Mouse (Mus musculus): Measurements from ENCODE around the gene Nlrp3.

Nlrp3 gene

DNA sequence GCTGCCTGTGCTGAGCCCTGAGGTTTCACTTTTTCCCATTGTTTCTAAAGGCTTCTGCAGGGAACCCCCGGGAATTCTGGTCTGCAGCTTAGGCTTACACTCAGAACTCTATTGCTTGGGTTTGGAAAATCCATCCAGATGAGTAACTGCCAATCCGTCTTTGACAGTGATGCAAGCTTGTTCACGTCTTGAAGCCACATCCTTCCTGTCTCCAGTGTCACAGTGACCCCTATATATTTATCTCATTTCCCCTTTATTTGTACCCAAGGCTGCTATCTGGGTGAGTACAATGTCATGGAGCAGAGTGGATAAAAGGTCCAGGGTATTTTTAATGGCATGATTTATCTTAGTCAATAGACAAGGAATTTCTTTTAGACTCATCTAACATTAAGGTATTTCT is at the start of gene Nlrp3:
Gene Nlrp3, plus strand, starts transcription at position 245 of the 400 bp plus-strand sequence.
- no peak for DNase-seq (ENCODE audit: low spot score in 2 of 2)

DNA sequence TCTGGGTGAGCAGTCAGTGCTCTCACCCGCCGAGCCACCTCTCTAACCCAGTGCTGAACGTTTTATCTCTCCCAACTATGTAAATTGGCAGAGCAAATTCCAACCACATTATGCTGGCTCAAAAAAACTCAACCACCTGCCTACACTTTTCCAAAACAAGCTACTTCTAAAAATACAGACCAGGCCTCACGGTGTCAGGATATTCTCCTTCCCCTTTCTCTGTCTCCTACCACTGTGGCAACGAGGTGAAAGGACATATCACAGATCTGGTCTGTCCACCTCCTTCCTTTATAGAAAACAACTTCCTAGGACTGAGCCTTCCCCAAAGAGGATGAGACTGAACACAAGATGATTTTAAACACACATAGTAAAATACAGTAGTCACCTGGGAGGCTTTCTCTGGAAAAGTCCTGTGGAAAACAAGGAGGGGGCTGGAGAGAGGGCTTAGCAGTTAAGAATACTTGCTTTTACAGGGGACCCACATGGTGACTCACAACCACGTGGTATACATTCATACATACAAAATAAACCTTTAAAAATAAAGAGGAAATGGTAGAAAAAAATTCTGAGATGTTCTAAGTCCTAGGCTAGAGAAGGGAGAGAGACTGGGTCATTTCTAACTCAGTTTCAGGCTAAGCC is 44.6 kb upstream of the Nlrp3 start:
- DNase-seq (ENCODE audit: low spot score in 2 of 2) = no peak

DNA sequence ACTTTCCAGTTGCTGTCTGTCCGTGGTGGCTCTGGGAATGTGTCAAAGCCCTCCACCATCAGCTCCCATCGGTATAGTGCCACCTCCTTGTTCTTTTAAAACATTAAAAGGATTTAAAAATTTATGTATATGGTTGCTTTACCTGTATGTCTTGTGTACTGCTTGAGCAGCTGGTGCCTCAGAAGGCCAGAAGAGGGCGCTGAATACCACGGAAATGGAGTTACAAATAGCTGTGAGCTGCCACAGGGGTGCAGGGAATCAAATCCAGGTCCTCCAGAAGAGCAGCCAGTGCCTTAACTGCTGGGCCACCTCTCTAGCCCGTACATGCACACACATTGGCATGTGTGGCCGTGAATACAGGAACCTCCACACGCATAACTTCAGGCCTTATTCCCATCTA is 43.6 kb upstream of the Nlrp3 start:
- DNase-seq (ENCODE audit: low spot score in 2 of 2) = no peak

DNA sequence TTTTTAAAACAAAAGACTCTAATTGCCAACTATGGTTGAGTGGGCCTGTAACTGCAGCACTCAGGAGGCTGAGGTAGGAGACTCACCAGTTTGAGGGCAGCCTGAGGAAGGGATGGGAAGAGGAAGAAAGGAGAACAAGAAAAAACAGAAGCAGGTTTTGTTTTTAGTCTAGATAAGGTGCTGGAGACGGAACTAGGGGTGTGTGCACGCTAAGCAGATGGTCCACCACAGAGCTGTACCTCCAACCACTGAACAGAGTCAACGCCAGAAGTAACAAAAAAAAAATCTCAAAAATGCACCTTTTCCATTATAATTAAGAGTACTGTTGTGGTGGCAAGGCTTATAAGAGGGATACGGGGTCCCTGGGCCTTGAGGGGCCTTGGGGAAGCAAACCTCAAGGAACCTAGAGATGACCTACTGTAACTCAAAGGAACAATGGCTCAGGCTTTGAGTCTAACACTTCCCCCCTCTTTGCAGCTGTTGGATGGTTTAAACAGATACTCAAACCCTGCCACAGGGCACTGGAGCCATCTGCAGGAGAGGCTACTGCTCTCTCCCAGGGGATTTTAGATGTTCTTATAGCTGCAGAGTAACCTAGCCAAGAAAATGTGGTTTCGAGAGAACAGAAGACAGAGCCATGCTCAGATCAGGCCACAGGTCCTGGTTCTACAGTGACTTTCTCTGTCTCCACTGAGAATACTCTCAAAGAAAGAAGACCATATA is 39.2 kb upstream of the Nlrp3 start:
- no peak for DNase-seq (ENCODE audit: low spot score in 2 of 2)

DNA sequence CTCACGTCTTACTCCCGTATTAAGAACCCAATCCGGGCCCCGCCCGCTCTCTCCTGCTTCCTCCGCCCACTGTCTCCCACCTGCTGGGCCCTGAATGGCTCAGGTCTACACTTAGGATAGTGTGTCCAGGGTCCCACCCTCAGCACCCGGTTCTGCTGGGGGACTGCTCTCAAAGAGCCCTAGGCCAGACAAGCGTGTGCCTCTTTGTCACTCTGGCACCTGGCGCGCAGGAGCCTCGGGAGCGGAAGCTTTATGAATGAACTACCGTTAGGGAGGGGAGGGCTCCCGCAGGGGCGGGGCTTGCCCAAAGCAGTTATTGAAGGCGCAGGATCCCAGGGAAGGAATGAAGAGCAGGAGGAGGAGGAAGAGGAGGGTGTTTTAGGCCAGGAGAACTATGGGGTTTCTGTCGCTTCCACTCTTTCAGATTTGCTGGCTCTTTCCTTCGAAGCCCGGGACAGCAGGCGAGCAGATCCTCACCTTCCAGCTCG is 36.0 kb upstream of the Nlrp3 start:
- DNase-seq (ENCODE audit: low spot score in 2 of 2) = peak; percentile 71 to 77

DNA sequence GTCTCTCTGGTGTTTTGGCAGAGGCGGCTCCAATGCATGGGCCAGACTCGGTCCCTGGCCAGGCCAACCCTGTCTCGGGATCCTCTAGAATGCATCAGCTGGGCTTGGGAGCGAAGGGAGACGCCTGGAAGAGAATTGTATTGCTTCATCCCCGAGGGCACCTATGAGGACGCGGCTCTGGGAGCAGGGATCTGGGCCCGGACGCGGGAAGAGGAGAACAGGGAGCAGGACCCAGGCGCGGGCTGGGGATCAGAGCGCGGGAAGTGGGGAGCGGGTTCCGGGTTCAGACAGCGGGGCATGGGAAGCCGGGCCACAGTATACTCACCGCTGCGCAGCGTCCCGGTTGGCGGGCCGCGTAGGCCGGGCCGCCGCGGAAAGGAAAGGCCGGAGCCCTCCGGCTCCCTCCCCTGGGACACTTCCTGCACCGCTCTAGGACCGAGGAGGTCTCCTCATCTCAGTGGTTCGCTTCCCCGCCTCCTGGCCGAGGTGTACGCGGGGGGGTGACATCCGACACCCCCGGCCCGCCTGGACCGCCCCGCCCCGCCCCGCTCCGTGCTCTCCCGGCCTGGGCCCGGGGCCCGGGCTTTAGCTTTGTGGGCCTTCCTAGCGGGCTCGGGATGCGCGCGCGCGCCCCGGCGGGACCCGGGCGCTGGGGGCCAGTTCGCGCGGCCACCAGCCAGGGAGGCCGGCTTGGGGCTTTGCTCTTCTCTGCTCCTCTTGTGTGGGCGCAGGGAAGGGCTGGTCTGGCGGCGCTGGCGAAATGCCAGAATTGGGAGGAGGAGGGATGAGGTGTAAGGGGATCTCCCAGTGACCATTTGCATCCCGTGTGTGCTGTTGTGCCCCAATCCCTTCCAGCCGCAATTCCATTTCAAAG is 35.3 kb upstream of the Nlrp3 start:
- DNase-seq (ENCODE audit: low spot score in 2 of 2) = peak; percentile 85 to 86

DNA sequence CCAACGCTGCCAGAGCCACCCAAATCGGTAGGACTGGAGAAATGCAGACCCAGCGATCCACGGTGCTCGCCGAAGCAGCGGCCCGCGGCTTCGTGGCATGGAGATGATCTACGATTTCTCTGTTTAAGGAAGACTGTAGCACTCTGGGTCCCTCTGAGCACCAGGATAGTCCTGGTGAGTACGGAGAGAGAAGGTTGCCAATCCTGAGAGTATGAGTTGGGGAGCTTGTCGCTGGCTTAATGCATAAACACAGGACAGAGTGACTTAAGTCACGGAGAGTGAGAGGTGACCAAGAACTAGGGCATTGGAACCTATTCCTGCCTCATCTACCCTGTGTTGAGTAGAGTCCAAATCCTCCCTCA is 34.7 kb upstream of the Nlrp3 start:
- no peak for DNase-seq (ENCODE audit: low spot score in 2 of 2)

DNA sequence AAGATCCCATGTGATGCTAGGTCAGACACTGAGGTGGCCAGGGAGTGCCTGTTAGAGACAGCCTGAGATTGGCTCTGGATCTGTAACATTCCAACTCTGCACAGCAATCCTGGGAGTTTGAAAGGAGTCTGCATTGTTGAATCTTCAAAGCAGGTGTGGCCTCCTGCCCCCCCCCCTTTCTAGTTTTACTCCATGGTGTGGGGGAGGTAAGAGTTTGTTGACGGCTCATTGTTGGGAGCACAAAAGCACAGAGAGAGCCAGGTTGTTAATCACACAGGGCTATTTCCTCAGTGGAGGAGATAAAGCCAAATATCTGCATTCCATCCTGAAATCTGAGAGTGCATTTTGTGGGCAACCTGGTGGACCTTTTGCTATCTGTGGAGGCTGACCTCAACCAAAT is 29.8 kb upstream of the Nlrp3 start:
- no peak for DNase-seq (ENCODE audit: low spot score in 2 of 2)

DNA sequence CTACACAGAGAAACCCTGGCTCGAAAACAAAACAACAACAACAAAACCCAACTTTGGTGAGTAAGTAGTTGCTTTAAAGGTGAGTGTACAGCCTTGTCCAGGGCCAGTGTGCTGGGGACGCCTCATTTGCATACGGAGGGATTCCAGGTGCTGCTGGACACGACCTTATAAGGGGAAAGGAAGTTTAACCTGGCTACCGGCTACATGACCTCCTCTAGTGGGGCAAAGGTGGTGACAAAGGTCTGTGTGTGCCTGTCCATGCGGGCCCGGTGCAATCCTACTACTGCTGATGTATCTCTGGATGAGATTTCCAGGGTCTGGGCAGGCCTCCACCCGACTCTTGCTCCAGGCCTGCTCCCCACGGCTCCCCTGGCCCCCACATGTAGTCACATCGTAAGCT is 28.6 kb upstream of the Nlrp3 start:
- DNase-seq (ENCODE audit: low spot score in 2 of 2) = no peak

DNA sequence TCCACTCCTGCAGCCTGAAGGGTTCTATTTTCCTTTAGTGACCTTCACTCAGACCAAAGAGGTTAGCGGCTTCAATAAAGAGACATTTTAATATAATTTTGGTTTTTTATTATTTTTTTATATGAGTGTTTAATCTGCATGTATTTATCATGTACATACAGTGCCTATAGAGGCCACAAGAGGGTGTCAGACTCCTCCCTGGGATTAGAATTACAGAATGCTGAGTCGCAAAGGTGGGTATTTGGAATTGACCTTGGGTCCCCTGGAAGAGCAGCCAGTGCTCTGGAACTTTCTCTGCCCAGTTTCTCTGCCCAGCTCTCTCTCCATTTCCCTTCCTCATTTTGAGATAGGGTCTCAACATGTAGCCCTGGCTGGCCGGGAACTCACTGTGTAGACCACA is 27.8 kb upstream of the Nlrp3 start:
- no peak for DNase-seq (ENCODE audit: low spot score in 2 of 2)

DNA sequence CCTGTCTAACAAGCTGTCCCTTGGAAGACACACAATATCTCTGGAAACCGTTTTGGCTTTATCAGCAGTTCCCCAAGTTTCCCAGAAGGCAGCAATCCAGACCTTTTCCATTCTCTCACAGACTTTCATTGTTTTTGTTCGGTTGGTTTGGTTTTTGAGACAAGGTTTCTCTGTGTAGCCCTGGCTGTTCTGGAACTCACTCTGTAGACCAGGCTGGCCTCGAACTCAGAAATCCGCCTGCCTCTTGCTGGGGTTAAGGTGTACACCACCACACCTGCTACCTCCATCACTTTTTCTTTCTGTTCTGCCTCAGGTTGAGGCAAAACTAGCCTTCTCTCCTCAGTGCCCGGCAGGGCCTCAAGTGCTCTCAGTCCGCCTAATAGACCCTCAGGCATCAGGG is 27.0 kb upstream of the Nlrp3 start:
- no peak for DNase-seq (ENCODE audit: low spot score in 2 of 2)

DNA sequence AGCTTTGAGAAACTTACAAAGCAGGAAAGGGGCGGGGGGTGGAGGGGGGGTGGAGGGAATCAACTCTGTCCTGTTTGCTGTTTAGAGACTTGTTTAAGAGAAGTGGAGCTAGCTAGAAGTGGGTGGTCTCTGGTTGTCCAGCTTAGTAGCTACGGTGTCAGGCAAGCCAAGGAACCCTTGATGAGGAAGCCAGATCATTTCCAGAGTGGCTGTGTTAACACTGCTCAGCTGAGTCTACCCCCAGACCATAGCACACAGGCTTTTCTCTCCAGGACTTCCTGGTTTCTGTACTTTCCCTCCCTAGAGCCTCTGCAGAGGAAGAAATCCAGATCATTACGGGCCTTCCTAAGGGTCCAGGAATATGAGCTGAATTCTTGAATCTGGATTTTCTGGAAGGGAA is 26.6 kb upstream of the Nlrp3 start:
- no peak for DNase-seq (ENCODE audit: low spot score in 2 of 2)

DNA sequence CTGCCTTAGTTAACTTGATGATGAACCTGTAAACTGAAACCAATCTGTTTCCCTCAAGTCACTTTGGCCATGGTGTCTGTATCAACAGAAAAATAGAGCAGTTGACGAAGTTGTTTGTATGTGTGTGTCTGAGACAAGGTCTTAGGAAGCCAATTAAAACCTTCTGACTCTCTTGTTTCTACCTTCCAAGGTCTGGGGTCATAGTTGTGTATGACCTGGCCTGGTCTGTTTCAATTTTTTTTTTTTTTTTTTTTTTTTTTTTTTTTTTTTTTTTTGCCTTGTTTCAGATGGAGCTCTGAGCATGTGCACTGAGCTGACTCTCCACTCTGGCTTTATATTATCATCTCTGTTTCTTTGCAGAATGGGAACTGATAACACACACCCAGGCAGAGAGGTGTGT is 23.9 kb upstream of the Nlrp3 start:
- DNase-seq (ENCODE audit: low spot score in 2 of 2) = no peak

DNA sequence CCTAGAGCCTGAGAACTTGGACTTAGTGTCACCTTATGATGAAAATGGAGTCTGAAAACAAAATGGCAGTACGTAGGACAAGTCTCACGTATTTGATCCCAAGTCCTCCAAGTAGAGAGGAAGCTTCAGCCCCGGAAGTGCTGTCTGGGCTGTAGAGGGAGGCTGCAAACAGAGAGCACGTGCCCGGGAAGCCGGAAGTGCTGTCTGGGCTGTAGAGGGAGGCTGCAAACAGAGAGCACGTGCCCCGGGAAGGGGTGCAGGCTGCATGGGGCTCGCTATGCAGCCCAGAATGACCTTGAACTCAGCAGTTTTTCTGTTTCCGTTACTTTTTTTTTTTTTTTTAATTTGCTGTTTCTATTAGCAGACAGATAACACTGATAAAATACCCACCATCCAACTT is 23.1 kb upstream of the Nlrp3 start:
- DNase-seq (ENCODE audit: low spot score in 2 of 2) = no peak

DNA sequence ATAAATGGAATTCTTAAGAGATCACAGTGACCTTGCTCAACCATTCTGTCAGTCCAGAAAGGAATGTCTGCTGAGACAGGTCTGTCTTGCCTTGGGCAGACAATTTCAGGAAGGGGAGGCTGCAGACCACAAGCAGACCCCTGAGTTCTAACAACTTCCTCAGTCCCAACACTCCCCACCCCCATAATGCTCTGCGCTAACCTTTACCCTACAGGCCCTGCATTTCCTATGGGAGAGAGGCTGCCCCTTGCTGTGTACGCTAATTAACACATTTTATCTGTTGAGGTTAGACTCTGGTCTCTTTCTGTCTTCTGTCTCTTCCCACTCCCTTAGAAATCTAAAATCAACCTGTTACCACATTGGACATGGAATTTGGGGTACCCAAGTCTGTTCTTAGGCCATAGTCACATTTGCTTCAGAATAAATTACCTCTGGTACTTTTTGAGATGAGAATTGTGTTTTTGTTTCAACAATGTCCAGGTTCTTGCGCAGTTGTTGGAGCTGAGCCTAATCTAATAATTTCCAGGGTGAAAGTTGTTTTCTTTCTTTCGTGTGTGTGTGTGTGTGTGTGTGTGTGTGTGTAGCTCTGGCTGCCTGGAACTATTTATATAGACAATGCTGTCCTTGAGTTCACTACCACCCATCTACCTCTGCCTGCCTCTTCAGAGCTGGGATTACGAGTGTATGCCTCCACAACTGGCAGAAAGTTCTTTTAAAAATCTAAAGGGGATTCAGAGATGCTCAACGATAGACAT is 21.4 kb upstream of the Nlrp3 start:
- DNase-seq (ENCODE audit: low spot score in 2 of 2) = no peak

DNA sequence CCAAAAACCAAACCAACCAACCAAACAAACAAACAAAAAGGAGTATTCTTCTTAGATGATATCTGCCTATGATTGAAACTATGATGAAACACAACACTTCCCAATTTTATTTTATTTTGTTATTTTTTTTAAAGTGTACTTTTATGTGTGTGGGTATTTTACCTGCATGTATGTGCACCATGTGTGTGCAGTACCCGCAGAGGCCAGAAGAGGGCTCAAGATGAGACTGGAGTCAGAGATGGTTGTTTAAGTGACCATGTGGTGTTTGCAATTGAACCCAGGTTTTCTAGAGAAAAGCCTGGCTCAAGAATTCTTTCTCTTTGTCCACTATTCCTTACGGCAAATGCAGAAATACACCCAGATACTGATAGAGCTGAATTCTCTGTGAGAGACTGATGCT is 17.2 kb upstream of the Nlrp3 start:
- no peak for DNase-seq (ENCODE audit: low spot score in 2 of 2)

DNA sequence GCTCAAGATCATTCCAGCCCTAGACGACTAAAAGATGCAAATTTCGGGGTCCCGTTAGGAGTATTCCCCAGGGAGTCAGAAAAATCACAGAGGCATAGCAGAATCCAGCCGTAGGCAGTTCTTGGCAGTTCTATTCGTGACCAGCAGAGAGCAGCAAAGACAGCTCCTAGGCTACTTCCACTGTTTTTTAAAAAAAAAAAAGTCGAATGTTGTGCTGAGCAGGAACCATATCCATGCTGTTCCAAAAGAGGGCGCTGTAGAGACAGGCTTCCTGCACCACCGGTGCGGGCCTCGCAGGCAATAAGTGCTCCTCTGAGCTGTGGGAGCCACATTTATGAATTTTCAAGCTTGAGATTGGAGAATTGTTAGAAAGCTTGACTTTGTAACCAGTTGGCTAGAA is 16.1 kb upstream of the Nlrp3 start:
- peak; percentile 90 for DNase-seq (ENCODE audit: low spot score in 2 of 2)

DNA sequence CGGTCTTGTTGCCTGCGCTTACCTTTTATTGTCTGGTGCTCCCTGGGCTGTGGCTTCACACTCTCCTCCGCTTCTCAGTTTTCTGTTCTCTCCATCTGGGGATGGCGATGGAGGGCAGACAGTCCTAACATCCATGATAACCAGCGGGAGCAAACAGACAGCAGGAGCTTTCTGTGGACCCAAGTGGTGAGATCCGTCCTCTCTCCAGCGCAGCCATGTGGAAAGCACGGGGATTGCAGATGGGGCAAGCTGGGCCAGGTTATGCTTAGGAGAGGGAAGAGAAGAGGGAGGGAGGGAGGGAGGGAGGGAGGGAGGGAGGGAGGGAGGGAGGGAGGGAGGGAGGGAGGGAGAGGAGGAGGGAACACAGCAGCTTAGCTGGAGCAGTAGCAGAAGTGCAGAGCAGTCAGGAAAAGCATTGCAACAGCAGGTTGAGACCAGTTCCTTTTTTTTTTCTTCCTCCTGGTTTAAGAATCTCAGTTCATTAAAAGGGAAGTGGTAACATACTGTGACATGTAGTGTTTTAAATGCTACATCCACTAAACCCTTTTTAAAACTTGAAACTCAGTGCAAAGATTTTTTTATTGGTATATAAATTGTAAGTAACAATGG is 14.8 kb upstream of the Nlrp3 start, which contains the start of gene Zkscan17:
Gene Zkscan17, minus strand, starts transcription at position 280 of the 609 bp plus-strand sequence.
- no peak for DNase-seq (ENCODE audit: low spot score in 2 of 2)

DNA sequence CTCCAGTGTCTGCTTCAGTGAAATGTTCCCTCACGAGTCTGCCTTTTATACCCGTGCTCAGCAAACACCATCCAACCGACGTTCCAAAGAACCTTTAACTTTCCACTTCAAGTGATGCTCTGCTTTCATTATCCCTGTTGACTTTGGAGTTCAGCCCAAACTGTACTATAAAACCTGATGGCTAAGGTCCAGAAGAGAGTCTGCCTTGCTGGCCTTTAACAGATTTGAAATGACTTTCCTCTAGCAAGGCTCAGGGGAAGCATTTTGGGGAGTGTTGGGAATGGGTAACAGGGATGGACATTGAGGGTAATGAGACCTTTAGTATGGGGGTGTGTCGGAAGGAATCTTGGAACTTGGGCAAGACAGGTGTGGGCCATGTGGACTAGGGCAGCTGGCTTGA is 11.1 kb upstream of the Nlrp3 start:
- no peak for DNase-seq (ENCODE audit: low spot score in 2 of 2)

DNA sequence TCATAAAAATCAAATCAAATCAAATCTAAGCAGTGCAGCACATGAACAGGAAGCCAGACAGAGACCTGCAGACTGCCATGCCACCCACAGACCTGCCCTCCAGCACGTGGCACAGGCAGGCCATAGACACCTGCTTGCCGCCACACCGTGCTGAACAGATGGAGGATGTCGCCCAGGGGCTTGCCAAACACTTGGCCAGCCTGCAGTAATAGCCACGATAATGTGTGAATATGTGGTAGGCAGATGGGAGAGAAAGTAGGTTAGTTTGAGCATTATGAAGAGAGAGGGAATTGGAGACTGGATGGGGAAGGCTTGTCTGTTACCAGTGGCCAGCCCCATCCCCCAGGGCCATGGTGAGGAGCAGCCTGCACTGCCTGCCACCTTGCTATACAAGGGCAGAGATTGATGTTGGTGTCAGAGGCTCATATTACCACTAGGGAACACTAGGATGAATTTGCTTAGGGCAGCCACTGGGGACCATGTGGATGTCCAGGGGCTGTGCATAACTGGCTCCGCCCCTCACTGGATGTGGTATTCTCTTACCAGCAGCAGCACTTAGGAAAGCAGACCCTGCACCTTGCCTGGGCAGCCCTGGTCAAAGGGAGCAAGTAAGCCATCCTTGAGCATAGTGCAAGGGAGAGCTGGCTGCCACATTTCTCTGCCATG is 10.4 kb upstream of the Nlrp3 start:
- peak; percentile 47 to 65 for DNase-seq (ENCODE audit: low spot score in 2 of 2)

DNA sequence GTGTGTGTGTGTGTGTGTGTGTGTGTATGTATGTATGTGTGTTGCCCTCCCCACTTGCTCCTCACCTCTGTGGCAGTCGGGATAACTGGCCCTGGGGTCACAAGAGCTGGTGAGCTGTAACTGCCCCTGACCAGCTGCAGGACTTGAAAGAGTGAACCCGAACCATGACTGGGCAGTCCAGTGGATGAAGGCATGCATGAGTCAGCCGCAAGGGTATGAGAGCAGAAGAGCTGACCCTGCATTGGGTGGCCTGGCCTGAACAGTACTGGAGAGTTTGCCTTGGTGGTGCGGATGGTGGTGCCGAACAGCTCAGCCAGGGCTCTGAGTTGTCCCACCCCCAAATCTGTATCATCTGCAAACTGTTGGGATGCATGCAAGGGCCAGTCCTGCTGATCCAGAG is 9.8 kb upstream of the Nlrp3 start:
- no peak for DNase-seq (ENCODE audit: low spot score in 2 of 2)

Data from right cerebral cortex, postnatal 10 days (tissue).